Mouse (Mus musculus): ENCODE measurements around the gene Slc41a2. TPM values are rescaled to one million over a fixed set of nuclear protein-coding genes. Genes with fewer than 3 reads are reported as not detected.

The Slc41a2 gene
- total RNA-seq, 2 experiments from 2014 or later: 0.92 to 1.1 TPM

GRCm38 (mm10) chr10:83228626-83229025 is 109.1 kb downstream of the Slc41a2 start:
- no peak for DNase-seq

GRCm38 (mm10) chr10:83224999-83225398 is 112.7 kb downstream of the Slc41a2 start:
- no peak for DNase-seq

- DNase-seq: no peak
Observed at GRCm38 (mm10) chr10:83220847-83221246, 116.8 kb downstream of the Slc41a2 start.

GRCm38 (mm10) chr10:83220217-83220616 is 117.5 kb downstream of the Slc41a2 start:
- DNase-seq: no peak

GRCm38 (mm10) chr10:83219729-83220128 is 118.0 kb downstream of the Slc41a2 start:
- no peak for DNase-seq

GRCm38 (mm10) chr10:83218778-83219177 is 118.9 kb downstream of the Slc41a2 start:
- no peak for DNase-seq

- peak; percentile 17 for DNase-seq
Observed at GRCm38 (mm10) chr10:83217256-83217655, 120.4 kb downstream of the Slc41a2 start.

GRCm38 (mm10) chr10:83215559-83215958 is 122.1 kb downstream of the Slc41a2 start:
- no peak for DNase-seq

GRCm38 (mm10) chr10:83212618-83213017 is 125.1 kb downstream of the Slc41a2 start:
- no peak for DNase-seq

- no peak for DNase-seq
Observed at GRCm38 (mm10) chr10:83210968-83211583, 126.6 kb downstream of the Slc41a2 start.

GRCm38 (mm10) chr10:83210122-83210521 is 127.6 kb downstream of the Slc41a2 start:
- DNase-seq: no peak

- no peak for DNase-seq
Observed at GRCm38 (mm10) chr10:83209388-83209787, 128.3 kb downstream of the Slc41a2 start.

- DNase-seq: no peak
Observed at GRCm38 (mm10) chr10:83208436-83208835, 129.2 kb downstream of the Slc41a2 start.

- no peak for DNase-seq
Observed at GRCm38 (mm10) chr10:83202906-83203702, 134.6 kb downstream of the Slc41a2 start.

GRCm38 (mm10) chr10:83201525-83201924 is 136.2 kb downstream of the Slc41a2 start:
- DNase-seq: no peak

GRCm38 (mm10) chr10:83199290-83199689 is 138.4 kb downstream of the Slc41a2 start:
- DNase-seq: no peak

GRCm38 (mm10) chr10:83198692-83199091 is 139.0 kb downstream of the Slc41a2 start:
- no peak for DNase-seq

- DNase-seq: peak; percentile 62
Observed at GRCm38 (mm10) chr10:83197690-83198336, 139.9 kb downstream of the Slc41a2 start.

GRCm38 (mm10) chr10:83191982-83192381 is 145.7 kb downstream of the Slc41a2 start:
- DNase-seq: no peak

GRCm38 (mm10) chr10:83191476-83191875 is 146.2 kb downstream of the Slc41a2 start:
- no peak for DNase-seq

GRCm38 (mm10) chr10:83189071-83189470 is 148.6 kb downstream of the Slc41a2 start:
- no peak for DNase-seq

GRCm38 (mm10) chr10:83186984-83187383 is 150.7 kb downstream of the Slc41a2 start:
- no peak for DNase-seq

GRCm38 (mm10) chr10:83186167-83186566 is 151.5 kb downstream of the Slc41a2 start:
- DNase-seq: no peak
